Mouse (Mus musculus): Measurements from ENCODE around the gene Tex36. TPM values are rescaled to one million over a fixed set of nuclear protein-coding genes. Genes with fewer than 3 reads are reported as not detected.

Tex36 gene
- polyA plus RNA-seq (2012; rRNA removed), result not detected in 2 replicates

DNA sequence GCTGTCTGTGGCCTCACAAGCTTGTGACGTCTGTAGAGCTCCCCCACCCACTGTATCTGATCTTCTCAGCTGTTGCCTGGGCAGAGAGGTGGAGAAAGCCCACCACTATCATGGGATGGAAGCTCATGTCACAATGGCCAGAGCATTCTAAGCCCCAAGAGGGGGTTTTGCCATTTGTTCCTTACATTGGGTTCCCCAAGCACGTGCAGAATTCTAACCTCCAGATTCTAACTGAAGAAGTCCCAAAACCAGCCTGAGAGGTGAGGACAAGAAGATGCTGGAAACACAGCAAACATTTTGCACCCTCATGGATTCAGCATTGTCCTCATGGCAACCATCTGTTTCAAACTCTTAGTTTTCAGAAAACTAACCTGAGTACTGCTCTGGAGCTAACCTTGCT lies at the start of gene Tex36:
Gene Tex36, minus strand, starts transcription at position 101 of the 400 bp plus-strand sequence.

DNA sequence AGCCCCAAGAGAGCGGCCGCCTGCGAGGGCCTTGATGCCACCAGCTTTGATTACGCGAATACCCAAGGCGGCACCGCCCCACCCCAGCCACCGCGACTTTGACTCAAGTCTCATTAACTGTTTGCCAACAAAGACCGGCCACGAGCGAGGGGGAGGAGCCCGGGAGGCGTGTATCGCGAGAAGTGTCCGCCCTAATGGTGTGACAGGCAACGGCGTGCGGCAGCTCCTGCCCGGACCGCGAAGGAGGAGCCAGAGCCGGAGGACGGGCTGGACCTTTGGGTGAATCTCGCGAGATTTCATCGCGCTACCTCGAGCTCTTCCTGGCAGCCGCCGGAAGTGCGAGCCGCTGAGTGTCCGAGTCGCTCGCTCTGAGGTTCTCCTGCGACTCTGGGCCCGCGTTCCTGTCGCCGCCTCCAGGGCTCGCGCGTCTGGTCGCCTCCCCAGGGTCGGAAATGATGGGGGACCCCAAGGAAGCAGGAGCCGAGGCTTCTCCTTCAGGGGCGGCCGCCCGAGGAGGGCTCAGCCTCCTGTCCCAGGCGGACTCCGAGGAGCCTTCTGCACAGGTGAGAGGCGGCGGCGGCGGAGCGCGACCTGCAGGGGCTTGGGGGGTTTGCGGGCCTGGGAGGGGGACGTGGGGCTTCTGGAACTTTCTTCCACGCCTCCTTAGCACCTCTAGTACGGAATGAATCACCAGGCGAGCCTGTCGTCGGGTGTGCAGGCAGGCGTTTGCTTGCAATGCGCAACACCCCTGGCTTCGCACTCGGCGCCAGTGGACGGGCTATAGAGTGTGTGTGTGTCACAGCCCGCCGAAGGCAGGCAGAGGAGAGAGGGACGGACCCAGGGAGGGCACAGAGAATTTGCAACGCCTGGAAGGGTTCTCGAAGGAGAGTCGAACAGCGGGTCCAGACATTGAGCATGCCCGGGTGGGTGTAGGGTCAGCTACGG lies 35.7 kb upstream of the Tex36 start, which contains the start of gene Edrf1:
Gene Edrf1, plus strand, starts transcription at position 183 of the 945 bp plus-strand sequence.

Other genes starting within 250 kb of the Tex36 start
- gene Edrf1, start 35.4 kb upstream of the Tex36 start, polyA plus RNA-seq (2012; rRNA removed), result 6.3 and 7.6 TPM in 2 replicates
- 0.04 and 0.05 TPM in 2 replicates for gene Mmp21, start 77.9 kb upstream of the Tex36 start, polyA plus RNA-seq (2012; rRNA removed)
- 43.6 and 43.7 TPM in 2 replicates for gene Bccip, start 107.2 kb upstream of the Tex36 start, polyA plus RNA-seq (2012; rRNA removed)
- gene Uros, start 107.9 kb upstream of the Tex36 start, polyA plus RNA-seq (2012; rRNA removed), result 60.7 and 75.1 TPM in 2 replicates
- 0.01 TPM in 1 of 2 replicates, not detected in the other for gene Fank1, start 174.7 kb upstream of the Tex36 start, polyA plus RNA-seq (2012; rRNA removed)
- 5.1 and 5.5 TPM in 2 replicates for gene Dhx32, start 180.6 kb upstream of the Tex36 start, polyA plus RNA-seq (2012; rRNA removed)

Measured in liver, embryonic 18 days (tissue).